18 mouse cellular contexts compared by ENCODE assay signal in the genomic region with DNA sequence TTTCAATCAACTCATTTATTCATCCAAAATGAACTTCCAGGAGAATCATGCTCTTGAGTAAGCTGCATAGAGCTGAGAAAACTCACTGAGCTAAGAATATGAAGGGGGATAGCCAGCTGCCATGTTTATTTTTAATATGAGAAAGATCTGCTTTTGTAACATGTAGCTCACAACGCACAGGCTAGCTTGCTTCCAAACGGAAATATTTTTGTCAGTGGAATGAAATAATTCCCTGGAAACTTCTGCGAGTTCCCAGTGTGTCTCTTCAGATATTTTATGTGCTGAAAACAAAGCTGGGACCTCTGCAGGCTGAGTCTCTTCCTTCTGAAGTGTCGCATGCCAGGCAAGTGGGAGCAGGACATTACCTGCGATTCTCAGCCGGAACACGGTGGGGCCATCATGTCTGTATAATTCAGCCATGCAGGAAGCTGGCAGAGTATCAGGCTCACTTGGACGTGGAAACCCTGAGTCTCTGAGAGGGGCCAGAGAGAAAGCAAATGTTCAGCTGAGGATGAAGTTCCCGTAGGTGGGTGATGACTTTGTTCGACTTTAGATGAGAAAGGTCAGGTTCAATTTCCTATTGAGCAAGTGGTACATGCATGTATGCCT.
DNase-seq lines count a peak whose midpoint lies in the region; TF ChIP-seq lines count a peak whose summit lies in the region.
"Had no signal": no experiment of that assay in that cellular context is flagged by ENCODE, and none has a peak within 500 bp of the region (broad histone marks: within the 10 kb centered on the region; RNA-seq: fewer than 3 reads in every experiment).

No protein-coding gene starts in this region.

- no peak overlapping the region for H3K27ac ChIP-seq in cerebellum, adult 2 months (ENCODE audit: insufficient read depth, low read length)
- H3K27ac ChIP-seq: embryonic facial prominence, embryonic 12.5 days; forebrain, embryonic 15.5 days; gastrocnemius, adult 2 months; hindbrain, embryonic 10.5 days; hindbrain, embryonic 15.5 days had no signal

- DNase-seq in cerebellum, adult 2 months = peak; percentile 40 to 49
- no peak for DNase-seq in cerebellum, adult 11 months
- DNase-seq in cerebellum, postnatal 14 days = peak; percentile 75 to 78
- DNase-seq in cerebellum, postnatal 4 days (ENCODE audit: low spot score in 2 of 2) = no peak
- peak; percentile 14 to 18 for DNase-seq in left cerebral cortex, postnatal 36 days (ENCODE audit: low spot score in 2 of 2)
- DNase-seq in left cerebral cortex, adult 9 months (ENCODE audit: low spot score in 2 of 2) = no peak
- peak; percentile 40 to 41 for DNase-seq in cerebellum, postnatal 36 days
- no peak for DNase-seq in liver
- DNase-seq: adrenal gland, adult 8-10 months; adrenal gland, postnatal 36 days; B cell, adult 2 months; gastrocnemius, adult 2 months; gastrocnemius, postnatal 25 days had no signal

- no peak for TF ChIP-seq POLR2A in cerebellum, adult 2 months (IDR thresholded peaks at IDR 0.05; ENCODE audit: borderline replicate concordance, insufficient read depth, low read length)

- no peaks in the 10 kb centered on the region for H3K4me1 ChIP-seq in cerebellum, adult 2 months (ENCODE audit: control insufficient read depth, insufficient read depth, low read length)
- H3K4me1 ChIP-seq: embryonic facial prominence, embryonic 12.5 days; forebrain, embryonic 15.5 days; heart, embryonic 12.5 days; hindbrain, embryonic 10.5 days; hindbrain, embryonic 15.5 days had no signal

- no peak overlapping the region for H3K4me3 ChIP-seq in cerebellum, adult 2 months (replicated peaks; ENCODE audit: insufficient read depth, low read depth, low read length)
- H3K4me3 ChIP-seq: embryonic facial prominence, embryonic 12.5 days; forebrain, embryonic 15.5 days; gastrocnemius, adult 2 months; heart, embryonic 12.5 days; hindbrain, embryonic 10.5 days; hindbrain, embryonic 15.5 days had no signal

- WGBS in cerebellum, adult 2 months = 26% methylated on average over 10 of the region's 10 CpGs

- no peaks in the 10 kb centered on the region for H3K27me3 ChIP-seq in cerebellum, adult 2 months (ENCODE audit: control insufficient read depth, insufficient read depth, low read length)
- H3K27me3 ChIP-seq: embryonic facial prominence, embryonic 12.5 days; forebrain, embryonic 15.5 days; heart, embryonic 12.5 days; hindbrain, embryonic 15.5 days had no signal

- intact Hi-C loops in left cerebral cortex, postnatal 36 days (cut with DNase I) = no loop called here

- TF ChIP-seq CTCF in cerebellum, adult 2 months (IDR thresholded peaks at IDR 0.05; ENCODE audit: borderline replicate concordance, insufficient read depth, low read depth, low read length) = no peak

Comparison
In these comparisons a context has a peak if more than half of its experiments do, and no peak if none do; other contexts are left out.
1. DNase-seq: peak in cerebellum, adult 2 months (2 of 2), cerebellum, postnatal 14 days (2 of 2), left cerebral cortex, postnatal 36 days (2 of 2) and cerebellum, postnatal 36 days (2 of 2); none in cerebellum, adult 11 months (single experiment), cerebellum, postnatal 4 days (0 of 2), left cerebral cortex, adult 9 months (0 of 2) and liver (single experiment).